Comparison of ENCODE assay signal across 10 mouse cellular contexts in the genomic region with DNA sequence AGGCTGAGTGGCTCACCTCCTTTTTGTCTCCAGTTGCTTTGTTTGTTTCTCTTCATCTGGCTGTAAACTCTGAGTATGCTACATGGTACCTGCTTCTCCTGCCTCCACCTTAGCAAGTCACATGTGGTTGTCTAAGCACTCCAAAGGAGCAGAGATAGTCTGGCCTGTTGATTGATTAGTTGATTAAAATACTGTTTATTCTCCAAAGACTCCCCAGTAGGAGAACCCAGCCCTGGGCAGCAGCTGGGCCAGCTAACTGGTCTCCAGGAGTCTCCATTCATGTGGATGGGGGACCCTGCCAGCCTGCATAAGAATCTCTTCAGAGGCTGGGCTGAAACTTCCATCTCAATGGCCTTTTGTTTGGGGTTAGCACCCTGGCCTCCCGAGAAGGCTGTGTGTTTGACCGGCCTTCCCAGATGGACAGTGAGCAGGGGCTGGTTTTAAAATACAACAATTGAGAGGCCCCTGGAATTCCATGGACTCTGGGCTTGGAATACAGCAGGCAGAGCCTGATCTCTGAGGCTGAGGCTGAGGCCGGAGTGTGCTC. TPM values are rescaled to one million over a fixed set of nuclear protein-coding genes. Genes with fewer than 3 reads are reported as not detected.
A peak's percentile ranks its signal among the peaks of the same experiment; 100 is the strongest.
DNase-seq lines count a peak whose midpoint lies in the region; ATAC-seq and TF ChIP-seq lines count a peak whose summit lies in the region.
"Had no signal": no experiment of that assay in that cellular context is flagged by ENCODE, and none has a peak within 500 bp of the region (broad histone marks: within the 10 kb centered on the region; RNA-seq: fewer than 3 reads in every experiment).

No protein-coding gene starts in this region.

- H3K27ac ChIP-seq in heart, adult 2 months, result peak overlapping the region; percentile 41; the same call in 1 of the 2 replicates
- H3K27ac ChIP-seq in lung, embryonic 15.5 days, result peak overlapping the region; percentile 26
- H3K27ac ChIP-seq in hindbrain, embryonic 10.5 days, result peak overlapping the region; percentile 85
- peak overlapping the region; percentile 14; the same call in 1 of the 2 replicates for H3K27ac ChIP-seq in neural tube, embryonic 13.5 days (replicated peaks)

- H3K79me2 ChIP-seq in heart, adult 2 months (replicated peaks; ENCODE audit: control insufficient read depth, insufficient read depth, low read length), result no peaks in the 10 kb centered on the region

- ATAC-seq in lung, embryonic 15.5 days (ENCODE audit: borderline replicate concordance, extremely low read depth, low FRiP score, low TSS enrichment), result no peak
- no peak for ATAC-seq in neural tube, embryonic 13.5 days (ENCODE audit: low read depth)

- H3K4me3 ChIP-seq in heart, adult 2 months, result no peak overlapping the region
- H3K4me3 ChIP-seq in lung, embryonic 15.5 days, result no peak overlapping the region
- peak overlapping the region; percentile 20; the same call in 1 of the 2 replicates for H3K4me3 ChIP-seq in hindbrain, embryonic 10.5 days
- no peak overlapping the region for H3K4me3 ChIP-seq in neural tube, embryonic 13.5 days
- H3K4me3 ChIP-seq: erythroblast, embryonic 14.5 days had no signal

- no peak for TF ChIP-seq CTCF in heart, adult 2 months (IDR thresholded peaks at IDR 0.05)

- H3K4me1 ChIP-seq in heart, adult 2 months (ENCODE audit: control insufficient read depth, insufficient read depth, low read length), result peaks cover 13% of the 10 kb centered on the region
- H3K4me1 ChIP-seq in lung, embryonic 15.5 days, result peaks cover 15% of the 10 kb centered on the region
- H3K4me1 ChIP-seq in hindbrain, embryonic 10.5 days (replicated peaks), result peaks cover 70% of the 10 kb centered on the region
- H3K4me1 ChIP-seq in neural tube, embryonic 13.5 days (replicated peaks), result peaks cover 26% of the 10 kb centered on the region

- intact Hi-C loops in heart, adult 2 months (cut with DNase I), result loop anchor here (5.0 kb wide), 1 partner anchor 220 kb away; no protein-coding TSS in a partner anchor

- H3K4me2 ChIP-seq in lung, embryonic 15.5 days, result no peak overlapping the region
- H3K4me2 ChIP-seq in neural tube, embryonic 13.5 days, result no peak overlapping the region

- DNase-seq in heart, adult 2 months, result no peak
- no peak for DNase-seq in heart, adult 8-10 months (ENCODE audit: low spot score)
- no peak for DNase-seq in lung, postnatal 4 days
- DNase-seq in hindbrain, embryonic 10.5 days (ENCODE audit: low spot score), result peak; percentile 72
- DNase-seq in cerebellum, postnatal 4 days (ENCODE audit: low spot score in 2 of 2), result no peak
- no peak for DNase-seq in kidney, adult 11 months
- DNase-seq: kidney, adult 2 months had no signal

- no peak for TF ChIP-seq EP300 in heart, adult 2 months (IDR thresholded peaks at IDR 0.05; ENCODE audit: insufficient read depth, low read depth, low read length)

- 64% methylated on average over 3 of the region's 3 CpGs for WGBS in heart, adult 2 months
- 50% methylated on average over 3 of the region's 3 CpGs for WGBS in lung, embryonic 15.5 days
- 15% methylated on average over 3 of the region's 3 CpGs for whole genome bisulfite sequencing in hindbrain, embryonic 10.5 days
- WGBS in neural tube, embryonic 13.5 days, result 9% methylated on average over 3 of the region's 3 CpGs

- TF ChIP-seq POLR2A in heart, adult 2 months (IDR thresholded peaks at IDR 0.05; ENCODE audit: insufficient read depth, low read depth, low read length), result no peak

- no peaks in the 10 kb centered on the region; the same call in 1 of the 2 replicates for H3K36me3 ChIP-seq in heart, adult 2 months (ENCODE audit: control insufficient read depth, insufficient read depth, low read length)
- H3K36me3 ChIP-seq in lung, embryonic 15.5 days, result no peaks in the 10 kb centered on the region
- H3K36me3 ChIP-seq in hindbrain, embryonic 10.5 days, result no peaks in the 10 kb centered on the region
- no peaks in the 10 kb centered on the region for H3K36me3 ChIP-seq in neural tube, embryonic 13.5 days

- H3K9me3 ChIP-seq in lung, embryonic 15.5 days, result no peaks in the 10 kb centered on the region
- H3K9me3 ChIP-seq in hindbrain, embryonic 10.5 days, result no peaks in the 10 kb centered on the region
- no peaks in the 10 kb centered on the region for H3K9me3 ChIP-seq in neural tube, embryonic 13.5 days

- no peaks in the 10 kb centered on the region for H3K27me3 ChIP-seq in heart, adult 2 months (ENCODE audit: control insufficient read depth, insufficient read depth, low read length)
- no peaks in the 10 kb centered on the region for H3K27me3 ChIP-seq in lung, embryonic 15.5 days
- no peaks in the 10 kb centered on the region for H3K27me3 ChIP-seq in hindbrain, embryonic 10.5 days (ENCODE audit: insufficient read depth, poor library complexity, severe bottlenecking)
- H3K27me3 ChIP-seq in neural tube, embryonic 13.5 days, result no peaks in the 10 kb centered on the region

- no peak overlapping the region for H3K9ac ChIP-seq in heart, adult 2 months (ENCODE audit: low read depth, low read length)
- H3K9ac ChIP-seq in lung, embryonic 15.5 days, result no peak overlapping the region
- peak overlapping the region; percentile 38; the same call in 1 of the 2 replicates for H3K9ac ChIP-seq in neural tube, embryonic 13.5 days

RNA-seq across cellular contexts. Expression of a gene that starts 13.4 kb away (rescaled TPM):
- total RNA-seq in heart, adult 2 months (2021), result 10 to 100 TPM; 72.6 to 79.2 TPM
- 57.3 and 77.1 TPM in 2 replicates for polyA plus RNA-seq in heart, adult 2 months (2012; rRNA removed)
- total RNA-seq in heart, adult 8-10 months (2022), result 10 to 100 TPM; 73.5 to 96.2 (median 93.6) TPM
- polyA plus RNA-seq in lung, embryonic 15.5 days (2015; fragmentation: Nextera tagmentation; extraction: Ambion mirVana), result 60.0 and 64.9 TPM in 2 replicates
- polyA plus RNA-seq in hindbrain, embryonic 10.5 days (2016; fragmentation: Nextera tagmentation; extraction: Ambion mirVana), result 45.0 and 54.9 TPM in 2 replicates
- polyA plus RNA-seq in neural tube, embryonic 13.5 days (2015; fragmentation: Nextera tagmentation; extraction: Ambion mirVana), result 30.4 and 33.8 TPM in 2 replicates

Comparison
In these comparisons a context has a peak if more than half of its experiments do, and no peak if none do; other contexts are left out.
1. H3K27ac ChIP-seq: peak in every context shown above with its lines; median percentile 85 in hindbrain, embryonic 10.5 days; 41 in heart, adult 2 months; 26 in lung, embryonic 15.5 days; 14 in neural tube, embryonic 13.5 days.